Mouse (Mus musculus) liver, embryonic 15.5 days (tissue): ENCODE results near the gene Tnfrsf1a. TPM values are rescaled to one million over a fixed set of nuclear protein-coding genes. Genes with fewer than 3 reads are reported as not detected.

ENCODE experiments used
- ATAC-seq: fragments of 200-750 bp; cut with Nextera tagmentation; 2 replicates; pipeline ENCODE4 v1.8.0; 2017; ENCODE audit warnings: moderate number of reproducible peaks, mild to moderate bottlenecking, moderate library complexity; ENCODE audit not compliant: insufficient read depth
- H3K27ac ChIP-seq: fragments of 300-500 bp; sonication (generic); replicated peaks from 2 replicates; pipeline ENCODE4 v1.5.1; 2015; ENCODE audit warnings: mild to moderate bottlenecking, inconsistent platforms
- H3K27me3 ChIP-seq: fragments of 300-500 bp; sonication (generic); 2 replicates; pipeline ENCODE4 v1.6.1; 2015; ENCODE audit warnings: mild to moderate bottlenecking, inconsistent platforms
- H3K36me3 ChIP-seq: fragments of 300-500 bp; sonication (generic); replicated peaks from 2 replicates; pipeline ENCODE4 v1.6.1; 2015; ENCODE audit warnings: moderate library complexity, mild to moderate bottlenecking, inconsistent platforms
- H3K4me1 ChIP-seq: fragments of 300-500 bp; sonication (generic); replicated peaks from 2 replicates; pipeline ENCODE4 v1.6.1; 2015; ENCODE audit warnings: inconsistent platforms
- H3K4me2 ChIP-seq: fragments of 300-500 bp; sonication (generic); 2 replicates; pipeline ENCODE4 v1.6.1; 2015; ENCODE audit warnings: moderate library complexity, mild to moderate bottlenecking, inconsistent platforms
- H3K4me3 ChIP-seq: fragments of 300-500 bp; sonication (generic); replicated peaks from 2 replicates; pipeline ENCODE4 v1.5.1; 2015; ENCODE audit warnings: mild to moderate bottlenecking, inconsistent platforms
- H3K9ac ChIP-seq: fragments of 300-500 bp; sonication (generic); 2 replicates; pipeline ENCODE4 v1.6.1; 2015; ENCODE audit warnings: moderate library complexity, mild to moderate bottlenecking, inconsistent platforms
- H3K9me3 ChIP-seq: fragments of 300-500 bp; sonication (generic); replicated peaks from 2 replicates; pipeline ENCODE4 v1.6.1; 2016; ENCODE audit warnings: inconsistent platforms
- WGBS: fragments of 180-500 bp; shearing (Covaris S2); methylation state at CpG from one replicate; pipeline ENCODE4 v1.1.7; 2015; ENCODE audit warnings: mixed read lengths; ENCODE audit not compliant: insufficient replicate concordance; 5-methylcytosine and 5-hydroxymethylcytosine counted together
- polyA plus RNA-seq: library from polyadenylated mRNA; unstranded; fragments of >200 nt; fragmentation: Nextera tagmentation; extraction: Ambion mirVana; gene quantifications from 2 replicates; pipeline ENCODE4 v1.2.1, GENCODE M21; 2015

Gene Tnfrsf1a
- polyA plus RNA-seq, 1 experiment from 2014 or later, result 29.4 TPM

DNA sequence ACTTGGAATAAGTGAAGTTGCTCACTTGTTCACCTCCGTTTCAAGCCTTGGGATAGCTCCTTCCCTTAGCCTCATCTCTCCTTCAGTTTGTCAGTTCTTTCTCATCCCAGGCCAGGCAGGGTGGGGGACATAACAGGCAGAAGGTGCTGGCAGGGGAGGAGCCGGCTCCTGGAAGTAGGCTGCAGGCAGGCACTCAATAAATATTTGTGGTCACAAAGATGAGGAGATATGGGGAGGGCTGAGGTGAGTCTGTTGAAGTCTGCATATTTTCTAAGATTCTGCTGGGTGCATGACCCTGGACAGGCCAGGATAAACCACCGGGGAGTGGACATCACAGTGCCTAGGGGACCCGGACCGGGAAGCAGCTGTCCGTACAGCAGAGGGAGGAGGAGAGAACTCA is 25.6 kb upstream of the Tnfrsf1a start:
- Histone ChIP-seq H3K27me3 (peaks cover 37% of the 10 kb centered on the region), H3K4me2 (no peak overlapping the region), H3K9ac (no peak overlapping the region), H3K4me1 (peaks cover 9% of the 10 kb centered on the region), H3K27ac (no peak overlapping the region), H3K4me3 (no peak overlapping the region), H3K9me3 (no peaks in the 10 kb centered on the region), H3K36me3 (no peaks in the 10 kb centered on the region)
- ATAC-seq, result no peak
- WGBS, result 35% methylated on average over 6 of the region's 6 CpGs

DNA sequence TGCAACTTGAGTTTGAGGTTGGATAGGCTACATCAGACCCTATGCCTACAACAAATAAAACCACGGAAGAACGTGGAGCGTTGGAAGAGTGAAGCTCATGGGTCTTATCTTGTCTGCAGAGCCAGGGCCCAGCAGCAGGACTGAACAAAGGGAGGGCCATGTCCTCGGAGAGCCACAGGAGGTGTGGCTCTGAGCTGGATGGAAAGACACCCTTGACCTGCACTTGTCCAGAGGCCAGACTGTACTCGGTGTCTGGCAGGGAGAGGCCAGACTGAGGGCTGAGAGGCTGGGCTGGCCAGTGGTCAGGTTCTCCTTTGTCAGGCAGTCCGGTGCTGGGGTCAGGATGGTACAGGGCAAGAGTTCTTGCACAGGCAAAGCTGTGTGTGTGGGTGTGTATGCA is 23.8 kb upstream of the Tnfrsf1a start:
- Histone ChIP-seq H3K4me1 (peaks cover 10% of the 10 kb centered on the region), H3K4me3 (no peak overlapping the region), H3K9me3 (no peaks in the 10 kb centered on the region), H3K27me3 (peaks cover 25% of the 10 kb centered on the region), H3K9ac (no peak overlapping the region), H3K4me2 (no peak overlapping the region), H3K27ac (no peak overlapping the region), H3K36me3 (no peaks in the 10 kb centered on the region)
- ATAC-seq, result 0 out of 2 replicates have a peak, but pooled peaks have one; percentile 35
- 40% methylated on average over 6 of the region's 6 CpGs for WGBS

DNA sequence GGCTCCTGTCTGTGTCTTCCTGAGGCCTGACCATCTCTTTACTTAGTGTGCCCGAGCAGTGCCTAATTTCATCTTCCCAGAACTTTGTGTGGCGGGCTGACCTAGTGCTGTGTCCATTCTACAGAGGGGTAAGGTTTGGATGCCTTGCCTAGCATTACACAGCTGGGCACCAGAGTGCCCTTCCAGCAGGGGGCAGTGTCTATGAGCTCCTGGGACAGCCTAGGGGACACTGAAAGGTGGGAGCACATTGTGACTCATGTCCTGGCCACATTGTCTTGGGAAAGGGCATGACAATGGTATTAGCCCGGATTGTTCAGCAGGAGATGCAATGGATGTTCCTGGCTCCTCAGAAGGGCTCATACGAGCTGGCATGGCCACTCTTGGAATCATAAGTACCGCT is 20.9 kb upstream of the Tnfrsf1a start:
- no peak overlapping the region for H3K27ac ChIP-seq
- no peak overlapping the region for H3K4me2 ChIP-seq
- H3K4me3 ChIP-seq, result no peak overlapping the region
- no peak overlapping the region for H3K9ac ChIP-seq
- no peaks in the 10 kb centered on the region for H3K36me3 ChIP-seq
- no peaks in the 10 kb centered on the region; the same call in 1 of the 2 replicates for H3K27me3 ChIP-seq
- ATAC-seq, result no peak
- 58% methylated on average over 5 of the region's 5 CpGs for whole genome bisulfite sequencing
- H3K9me3 ChIP-seq, result no peaks in the 10 kb centered on the region
- H3K4me1 ChIP-seq, result peaks cover 11% of the 10 kb centered on the region; the same call in 1 of the 2 replicates

DNA sequence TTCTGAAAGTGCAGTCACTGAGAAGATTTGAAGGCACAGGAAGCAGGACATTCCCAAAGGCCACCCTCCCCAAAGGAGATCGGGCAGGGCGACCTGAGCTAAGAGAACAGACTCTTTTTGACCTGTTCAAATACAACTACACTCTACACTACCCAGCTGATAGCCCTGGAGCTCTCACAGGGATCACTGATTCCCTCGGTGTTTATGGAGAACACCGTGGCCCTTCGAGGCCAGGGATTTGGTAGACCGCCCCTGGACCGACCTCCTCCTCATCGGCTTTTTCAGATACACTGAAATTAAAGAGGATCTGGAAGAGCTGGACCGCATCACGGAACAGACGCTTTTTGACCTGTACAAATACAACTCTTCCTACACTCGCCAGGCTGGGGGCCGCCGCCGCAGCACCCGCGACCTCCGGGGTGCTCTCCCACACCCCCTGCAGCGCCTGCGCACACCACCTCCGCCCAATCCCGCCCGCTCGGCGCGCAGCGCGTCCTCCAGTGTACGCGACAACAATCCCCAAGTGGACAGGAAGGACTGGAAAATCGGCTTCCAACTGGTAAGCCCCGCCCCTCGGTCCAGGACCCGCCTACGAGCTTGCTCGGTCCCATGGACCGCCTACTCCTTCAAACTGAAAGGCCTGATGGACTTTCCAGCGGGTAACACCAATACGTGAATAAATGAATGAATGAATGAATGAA is 18.4 kb upstream of the Tnfrsf1a start:
- peak; percentile 60 for ATAC-seq
- Histone ChIP-seq H3K9me3 (no peaks in the 10 kb centered on the region), H3K9ac (0 out of 2 replicates have a peak overlapping the region, but pooled peaks have one; percentile 11), H3K4me3 (peak overlapping the region; percentile 53), H3K27ac (no peak overlapping the region), H3K36me3 (no peaks in the 10 kb centered on the region), H3K4me2 (peak overlapping the region; percentile 67), H3K27me3 (no peaks in the 10 kb centered on the region; the same call in 1 of the 2 replicates), H3K4me1 (peaks cover 16% of the 10 kb centered on the region; the same call in 1 of the 2 replicates)
- WGBS, result 2% methylated on average over 39 of the region's 39 CpGs

DNA sequence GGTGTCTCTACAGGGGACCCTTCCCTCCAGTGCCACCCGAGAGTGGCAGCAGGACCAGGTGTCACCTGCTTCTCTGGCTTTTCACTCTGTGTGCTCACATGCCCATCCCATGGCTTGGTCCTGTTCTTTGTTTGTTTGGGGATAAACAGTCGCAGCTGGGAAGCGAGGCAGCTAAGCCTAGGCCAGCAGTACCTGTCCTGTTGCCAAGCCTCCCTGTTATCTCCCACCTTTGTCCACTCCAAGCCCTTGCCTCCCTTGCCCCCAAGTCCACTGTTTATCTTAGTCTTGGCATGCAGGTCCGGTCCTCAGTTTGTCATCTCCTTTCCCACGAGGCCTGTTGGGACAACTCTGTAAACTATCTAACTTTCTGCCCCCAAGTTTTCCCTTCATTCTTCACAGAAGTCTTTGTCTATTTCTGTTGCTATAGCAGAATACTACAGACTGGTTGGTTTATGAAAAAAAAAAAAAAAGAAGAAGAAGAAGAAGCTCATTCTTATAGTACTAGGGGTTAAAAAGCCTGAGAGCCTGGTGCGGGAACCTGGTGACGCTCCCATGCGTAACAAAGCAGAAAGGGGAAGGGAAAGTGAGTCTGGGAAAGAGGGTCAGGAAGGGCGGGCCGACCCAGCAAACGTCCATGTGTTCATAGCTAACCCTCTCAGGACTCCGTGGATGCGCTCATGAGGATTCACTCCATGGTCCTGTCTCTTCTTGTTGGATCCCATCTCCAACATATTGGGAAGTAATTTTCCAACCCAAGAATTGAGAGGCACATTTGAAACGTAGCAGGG is 15.9 kb upstream of the Tnfrsf1a start:
- Histone ChIP-seq H3K9me3 (no peaks in the 10 kb centered on the region), H3K4me2 (no peak overlapping the region), H3K4me3 (no peak overlapping the region), H3K4me1 (peaks cover 16% of the 10 kb centered on the region; the same call in 1 of the 2 replicates), H3K36me3 (no peaks in the 10 kb centered on the region), H3K27me3 (no peaks in the 10 kb centered on the region; the same call in 1 of the 2 replicates), H3K9ac (no peak overlapping the region), H3K27ac (no peak overlapping the region)
- WGBS, result 43% methylated on average over 14 of the region's 14 CpGs
- no peak for ATAC-seq

DNA sequence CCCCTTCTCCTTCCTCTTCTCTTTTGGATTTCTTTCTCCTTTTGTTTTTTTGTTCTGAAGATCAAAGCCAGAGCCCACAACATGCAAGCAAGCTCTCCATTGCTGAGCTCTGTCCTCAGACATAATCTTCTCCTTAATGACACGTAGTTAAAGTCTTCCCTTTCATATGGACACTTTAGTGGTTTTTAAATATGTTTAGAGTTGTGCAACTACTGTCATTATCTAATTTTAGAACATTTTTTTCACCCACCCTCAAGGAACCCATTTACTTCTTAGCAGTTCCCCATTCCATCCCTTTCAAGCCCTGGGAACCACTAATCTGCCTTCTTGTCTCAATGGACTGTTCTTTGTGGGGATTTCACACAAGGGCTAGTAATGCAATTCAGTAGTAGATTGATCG is 14.8 kb upstream of the Tnfrsf1a start:
- Histone ChIP-seq H3K9me3 (no peaks in the 10 kb centered on the region), H3K27ac (no peak overlapping the region), H3K4me3 (no peak overlapping the region), H3K4me1 (peaks cover 23% of the 10 kb centered on the region; the same call in 1 of the 2 replicates), H3K27me3 (no peaks in the 10 kb centered on the region; the same call in 1 of the 2 replicates), H3K4me2 (no peak overlapping the region), H3K36me3 (no peaks in the 10 kb centered on the region), H3K9ac (no peak overlapping the region)
- no peak for ATAC-seq
- 44% methylated on average over 2 of the region's 2 CpGs for WGBS

DNA sequence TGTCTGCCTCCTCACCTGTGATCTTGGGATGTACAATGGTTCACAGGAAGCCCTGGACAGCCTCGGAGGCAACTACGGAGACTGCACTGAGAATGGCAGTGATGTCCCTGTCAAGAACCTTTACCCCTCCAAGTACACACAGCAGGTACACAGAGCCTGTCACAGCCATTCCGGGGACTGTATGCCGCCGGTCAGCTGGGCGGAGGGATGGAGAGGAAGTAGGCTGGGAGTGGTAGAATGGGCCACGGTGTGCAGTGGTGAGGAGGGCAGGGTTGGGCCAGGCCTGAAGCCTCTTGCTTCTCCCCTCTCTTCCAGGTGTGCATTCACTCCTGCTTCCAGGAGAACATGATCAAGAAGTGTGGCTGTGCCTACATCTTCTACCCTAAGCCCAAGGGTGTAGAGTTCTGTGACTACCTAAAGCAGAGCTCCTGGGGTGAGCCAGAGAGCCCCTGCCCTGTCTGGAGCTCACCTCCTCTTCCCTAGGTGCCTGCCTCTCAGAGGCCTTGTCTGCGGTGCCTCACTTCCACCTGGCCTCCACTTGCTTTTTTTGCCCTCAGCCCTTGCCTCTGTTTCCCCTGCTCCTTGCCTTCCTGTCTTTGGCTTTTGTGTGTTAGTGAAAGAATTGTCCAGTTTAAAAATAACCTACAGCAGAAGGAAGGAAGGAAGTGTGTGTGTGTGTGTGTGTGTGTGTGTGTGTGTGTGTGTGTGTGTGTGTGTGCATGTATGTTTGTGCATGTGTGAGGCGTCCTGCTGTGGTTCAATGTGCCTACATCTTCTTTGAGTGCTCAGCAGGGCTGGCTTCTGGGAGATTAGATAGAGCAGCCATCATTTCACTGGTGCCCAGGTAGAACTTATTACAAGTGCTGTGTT is 10.1 kb upstream of the Tnfrsf1a start:
- no peaks in the 10 kb centered on the region for H3K9me3 ChIP-seq
- WGBS, result 26% methylated on average over 9 of the region's 9 CpGs
- H3K36me3 ChIP-seq, result no peaks in the 10 kb centered on the region
- no peaks in the 10 kb centered on the region for H3K27me3 ChIP-seq
- ATAC-seq, result no peak
- no peak overlapping the region for H3K4me3 ChIP-seq
- no peak overlapping the region for H3K27ac ChIP-seq
- no peak overlapping the region for H3K4me2 ChIP-seq
- H3K9ac ChIP-seq, result no peak overlapping the region
- peaks cover 29% of the 10 kb centered on the region for H3K4me1 ChIP-seq

DNA sequence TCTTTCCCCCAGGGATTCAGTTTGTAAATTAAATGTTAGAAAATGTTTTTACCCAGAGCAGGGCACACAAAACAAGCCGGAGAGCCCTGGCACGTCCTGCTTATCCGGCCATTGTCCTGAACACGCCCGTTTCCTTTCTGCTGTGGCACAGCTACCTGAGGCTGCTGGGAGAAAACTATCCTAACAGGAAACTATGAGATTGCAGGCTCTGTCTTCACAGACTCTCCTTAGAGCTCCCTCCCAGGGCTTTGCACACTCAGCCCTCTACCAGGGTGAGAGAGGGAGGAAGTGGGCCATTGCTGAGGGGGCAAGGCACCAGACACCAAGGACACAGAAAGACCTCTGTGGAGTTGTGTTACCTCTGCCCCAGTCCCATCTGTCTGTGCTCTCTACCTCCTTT is 8.9 kb upstream of the Tnfrsf1a start:
- Histone ChIP-seq H3K27ac (peak overlapping the region; percentile 41), H3K27me3 (no peaks in the 10 kb centered on the region), H3K4me1 (peaks cover 31% of the 10 kb centered on the region), H3K9me3 (no peaks in the 10 kb centered on the region), H3K36me3 (no peaks in the 10 kb centered on the region), H3K4me3 (no peak overlapping the region), H3K9ac (no peak overlapping the region), H3K4me2 (no peak overlapping the region)
- WGBS, result 31% methylated on average over 5 of the region's 5 CpGs
- ATAC-seq, result no peak

DNA sequence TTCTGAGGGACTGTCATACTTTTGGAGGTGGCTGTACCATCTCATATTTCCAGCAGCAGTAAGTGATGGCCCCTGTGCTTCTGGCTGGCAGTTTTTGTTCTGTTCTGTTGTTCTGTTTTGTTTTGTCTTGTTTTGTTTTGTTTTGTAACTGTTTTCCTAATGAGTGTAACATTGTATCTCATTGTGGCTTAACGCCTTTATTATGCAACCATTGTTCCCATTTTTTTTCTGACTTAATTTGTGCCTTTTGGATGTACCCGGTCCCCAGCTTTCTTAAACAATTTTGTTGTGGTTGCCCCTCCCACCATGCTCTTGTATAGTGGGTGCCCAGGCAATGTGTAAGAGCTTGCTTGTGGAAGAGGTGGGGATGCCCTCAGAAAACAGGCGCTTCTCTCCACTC is 7.0 kb upstream of the Tnfrsf1a start:
- H3K4me2 ChIP-seq, result peak overlapping the region; percentile 20; the same call in 1 of the 2 replicates
- H3K27ac ChIP-seq, result peak overlapping the region; percentile 29; the same call in 1 of the 2 replicates

DNA sequence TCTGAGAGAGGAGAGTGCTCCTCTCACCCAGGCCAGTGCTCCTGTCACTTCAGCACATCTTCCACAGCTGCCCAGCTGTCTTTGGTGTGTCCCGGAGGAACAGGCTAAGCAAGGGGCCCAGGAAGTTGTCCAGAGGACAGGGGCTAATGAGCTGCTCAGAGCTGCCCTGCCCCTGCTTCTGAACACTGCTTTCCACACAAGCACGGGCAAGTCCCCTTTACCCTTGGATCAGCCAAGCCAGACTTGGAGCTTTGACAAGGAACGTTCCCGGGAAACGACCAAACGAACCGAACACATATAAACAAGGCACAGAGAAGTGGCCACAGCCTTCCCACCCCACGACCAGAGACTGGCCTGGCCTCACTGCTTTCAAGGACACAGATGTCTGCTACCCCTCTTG is 5.1 kb upstream of the Tnfrsf1a start:
- no peak for ATAC-seq
- no peak overlapping the region; the same call in 1 of the 2 replicates for H3K4me2 ChIP-seq
- H3K9ac ChIP-seq, result no peak overlapping the region
- H3K9me3 ChIP-seq, result no peaks in the 10 kb centered on the region
- peaks cover 51% of the 10 kb centered on the region for H3K4me1 ChIP-seq
- no peak overlapping the region for H3K4me3 ChIP-seq
- peak overlapping the region; percentile 41; the same call in 1 of the 2 replicates for H3K27ac ChIP-seq
- H3K36me3 ChIP-seq, result no peaks in the 10 kb centered on the region
- 58% methylated on average over 8 of the region's 8 CpGs for WGBS
- H3K27me3 ChIP-seq, result 0 out of 2 replicates have a peak, but pooled peaks cover 7% of the 10 kb centered on the region

More for the DNA sequence above, 7.0 kb upstream of the Tnfrsf1a start:
- 51% methylated on average over 3 of the region's 3 CpGs for WGBS
- Histone ChIP-seq H3K9me3 (no peaks in the 10 kb centered on the region), H3K27me3 (no peaks in the 10 kb centered on the region), H3K4me1 (peaks cover 46% of the 10 kb centered on the region), H3K36me3 (no peaks in the 10 kb centered on the region), H3K9ac (no peak overlapping the region), H3K4me3 (no peak overlapping the region)
- ATAC-seq, result no peak
